Mouse (Mus musculus) limb, embryonic 15.5 days (tissue): ENCODE measurements around the gene Taf1b. TPM values are rescaled to one million over a fixed set of nuclear protein-coding genes. Genes with fewer than 3 reads are reported as not detected.

ENCODE experiments used
- polyA plus RNA-seq: library from polyadenylated mRNA; unstranded; fragments of >200 nt; fragmentation: Nextera tagmentation; extraction: Ambion mirVana; gene quantifications from 2 replicates; pipeline ENCODE4 v1.2.1, GENCODE M21; 2015

Taf1b gene
- polyA plus RNA-seq, 1 experiment from 2014 or later, result 27.4 TPM

Other genes starting within 250 kb of the Taf1b start
- 39.7 and 42.5 TPM in 2 replicates for gene Grhl1, start 73.9 kb downstream of the Taf1b start, polyA plus RNA-seq
- 13.6 and 14.4 TPM in 2 replicates for gene Klf11, start 152.9 kb downstream of the Taf1b start, polyA plus RNA-seq
- 6.7 and 8.1 TPM in 2 replicates for gene Cys1, start 183.5 kb downstream of the Taf1b start, polyA plus RNA-seq
- 159 and 162 TPM in 2 replicates for gene Rrm2, start 209.9 kb downstream of the Taf1b start, polyA plus RNA-seq